Mouse (Mus musculus): Measurements from ENCODE around the gene Gnaq. TPM values are rescaled to one million over a fixed set of nuclear protein-coding genes. Genes with fewer than 3 reads are reported as not detected.

Gene Gnaq
- total and polyA plus RNA-seq, 3 experiments = 8.1 to 12.9 (median 8.2) TPM

DNA sequence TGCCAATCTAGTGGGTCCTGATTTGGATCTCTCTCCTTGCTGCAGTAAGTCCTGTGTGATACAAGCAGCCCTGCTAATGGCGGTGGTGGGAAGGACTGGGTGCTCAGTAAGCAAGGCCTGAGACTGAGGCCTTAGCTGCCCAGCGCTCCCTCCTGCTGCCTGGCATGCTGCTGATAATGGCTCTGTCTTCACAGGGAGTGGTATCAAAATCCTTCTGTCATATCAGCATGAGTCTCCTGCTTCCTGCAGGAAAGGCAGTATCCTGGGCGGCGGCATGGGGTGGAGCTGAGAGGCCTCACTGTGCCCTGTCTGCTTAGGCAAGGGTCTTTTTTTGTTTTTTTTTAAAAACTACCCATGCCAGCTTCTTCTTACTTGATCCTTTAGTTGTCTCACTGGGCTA, 9.2 kb downstream of the Gnaq start:
- TF ChIP-seq SIN3A (IDR thresholded peaks at IDR 0.05; ENCODE audit: low read length) = no peak
- no peak overlapping the region for H3K4me3 ChIP-seq (replicated peaks in 1 of 3; ENCODE audit: low read depth in 2 of 3, low read length in 2 of 3, poor library complexity in 1 of 3)
- no peak for DNase-seq (ENCODE audit: extremely low read depth)
- peaks cover 4 to 49% of the 10 kb centered on the region in 2 experiments; a peak in 3 of 4 replicates for H3K4me1 ChIP-seq (ENCODE audit: control insufficient read depth in 1 of 2, insufficient read depth in 2 of 2)
- H3K4me2 ChIP-seq (ENCODE audit: insufficient read depth, low read depth, poor library complexity, severe bottlenecking) = no peak overlapping the region
- peaks cover 0 to 26% of the 10 kb centered on the region in 2 experiments for H3K36me3 ChIP-seq (replicated peaks in 1 of 2; ENCODE audit: control insufficient read depth in 1 of 2, insufficient read depth in 1 of 2, low read length in 1 of 2)
- H3K27ac ChIP-seq (ENCODE audit: insufficient read depth, low read depth) = no peak overlapping the region
- no peak overlapping the region for H3K9ac ChIP-seq (ENCODE audit: insufficient read depth, low read depth)
- in situ Hi-C loops (cut with MboI; ENCODE audit: low pct_ligation_motif_present, low pct_unique_long_range_greater_than_20kb, low sequenced_read_pairs) = no loop called here
- H3K9me3 ChIP-seq (replicated peaks; ENCODE audit: low read length) = no peaks in the 10 kb centered on the region
- no peaks in the 10 kb centered on the region for H3K27me3 ChIP-seq (replicated peaks)
- H3K79me2 ChIP-seq (replicated peaks; ENCODE audit: control insufficient read depth, extremely low read depth, insufficient read depth, poor library complexity, severe bottlenecking) = peaks cover 8% of the 10 kb centered on the region; the same call in 1 of the 2 replicates
- dilution Hi-C loops (cut with MboI; ENCODE audit: extremely low pct_ligation_motif_present, extremely low pct_unique_long_range_greater_than_20kb, low sequenced_read_pairs) = no loop called here

DNA sequence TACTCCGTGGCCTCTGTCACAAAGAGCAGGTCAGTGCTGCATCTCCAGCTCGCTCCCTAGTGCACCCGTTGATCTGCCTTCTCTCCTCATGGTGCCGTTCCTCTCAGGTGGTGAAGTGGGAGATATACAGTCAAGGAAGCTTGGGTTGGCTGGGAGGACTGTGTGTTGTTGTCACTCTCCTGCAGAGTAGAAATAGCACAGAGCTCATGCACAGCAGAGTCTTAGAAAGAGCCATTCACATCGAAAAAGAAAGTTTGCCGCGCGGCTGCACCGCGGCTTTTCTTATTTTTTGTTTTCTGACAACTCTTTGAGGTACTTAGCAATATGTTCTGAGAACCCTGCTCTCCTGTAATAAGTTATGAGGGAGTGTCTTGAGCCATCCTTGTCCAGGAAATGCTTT, 10.4 kb downstream of the Gnaq start:
- dilution Hi-C loops (cut with MboI; ENCODE audit: extremely low pct_ligation_motif_present, extremely low pct_unique_long_range_greater_than_20kb, low sequenced_read_pairs) = no loop called here
- no peak for DNase-seq (ENCODE audit: extremely low read depth)

DNA sequence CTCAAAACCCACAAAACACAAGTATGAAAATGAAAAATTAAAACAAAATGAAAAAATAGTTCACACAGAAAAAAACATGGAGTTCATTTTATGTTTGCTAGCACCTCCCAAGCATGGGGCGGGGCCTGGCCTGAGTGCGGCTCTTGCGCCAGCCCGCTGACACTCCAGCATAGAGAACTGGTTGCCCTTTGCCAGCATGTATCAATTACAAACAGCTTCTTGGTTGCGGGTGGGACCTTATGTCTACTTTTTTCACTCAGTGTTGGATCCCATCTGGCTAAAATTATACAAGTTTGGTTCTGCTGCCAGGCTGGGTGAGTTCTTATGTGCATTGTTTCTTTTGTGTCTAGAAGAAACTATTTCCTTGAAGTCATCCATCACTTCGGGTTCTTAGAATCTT, 14.8 kb downstream of the Gnaq start:
- Histone ChIP-seq H3K4me1 (ENCODE audit: control insufficient read depth in 1 of 2, insufficient read depth in 2 of 2) (peaks cover 3 to 34% of the 10 kb centered on the region in 2 experiments; a peak in 2 of 4 replicates), H3K36me3 (replicated peaks in 1 of 2; ENCODE audit: control insufficient read depth in 1 of 2, insufficient read depth in 1 of 2, low read length in 1 of 2) (peaks cover 0 to 18% of the 10 kb centered on the region in 2 experiments), H3K27me3 (replicated peaks) (no peaks in the 10 kb centered on the region), H3K4me2 (ENCODE audit: insufficient read depth, low read depth, poor library complexity, severe bottlenecking) (no peak overlapping the region), H3K4me3 (replicated peaks in 1 of 3; ENCODE audit: low read depth in 2 of 3, low read length in 2 of 3, poor library complexity in 1 of 3) (no peak overlapping the region), H3K27ac (ENCODE audit: insufficient read depth, low read depth) (no peak overlapping the region), H3K9ac (ENCODE audit: insufficient read depth, low read depth) (no peak overlapping the region), H3K79me2 (replicated peaks; ENCODE audit: control insufficient read depth, extremely low read depth, insufficient read depth, poor library complexity, severe bottlenecking) (peaks cover 6% of the 10 kb centered on the region), H3K9me3 (replicated peaks; ENCODE audit: low read length) (no peaks in the 10 kb centered on the region)
- no peak for DNase-seq (ENCODE audit: extremely low read depth)
- in situ Hi-C loops (cut with MboI; ENCODE audit: low pct_ligation_motif_present, low pct_unique_long_range_greater_than_20kb, low sequenced_read_pairs) = no loop called here
- dilution Hi-C loops (cut with MboI; ENCODE audit: extremely low pct_ligation_motif_present, extremely low pct_unique_long_range_greater_than_20kb, low sequenced_read_pairs) = no loop called here
- TF ChIP-seq RCOR1 (conservative IDR thresholded peaks at IDR 0.05; ENCODE audit: low read depth, low read length) = no peak
- TF ChIP-seq RAD21 (IDR thresholded peaks at IDR 0.05; ENCODE audit: low read depth, low read length) = no peak
- no peak for TF ChIP-seq POLR2AphosphoS2 (IDR thresholded peaks at IDR 0.05; ENCODE audit: low read depth, low read length)
- no peak for TF ChIP-seq CTCF (conservative IDR thresholded peaks at IDR 0.05 in 1 of 2, IDR thresholded peaks at IDR 0.05 in 1 of 2; ENCODE audit: low read depth in 2 of 2, low read length in 2 of 2)
- no peak for TF ChIP-seq NELFE (IDR thresholded peaks at IDR 0.05; ENCODE audit: low read depth, low read length)
- TF ChIP-seq E2F4 (IDR thresholded peaks at IDR 0.05; ENCODE audit: insufficient replicate concordance, low read depth, low read length) = no peak
- TF ChIP-seq NRF1 (IDR thresholded peaks at IDR 0.05; ENCODE audit: low read depth, low read length) = no peak
- TF ChIP-seq USF1 (IDR thresholded peaks at IDR 0.05; ENCODE audit: low read depth, low read length) = no peak
- TF ChIP-seq ZC3H11A (IDR thresholded peaks at IDR 0.05; ENCODE audit: low read depth, low read length) = no peak
- TF ChIP-seq ZKSCAN1 (IDR thresholded peaks at IDR 0.05; ENCODE audit: borderline replicate concordance, low read depth, low read length) = no peak
- TF ChIP-seq ETS1 (conservative IDR thresholded peaks at IDR 0.05; ENCODE audit: low read depth, low read length) = no peak
- no peak for TF ChIP-seq ZMIZ1 (IDR thresholded peaks at IDR 0.05; ENCODE audit: low read depth, low read length)
- no peak for TF ChIP-seq HCFC1 (IDR thresholded peaks at IDR 0.05; ENCODE audit: low read depth, low read length)
- no peak for TF ChIP-seq EP300 (IDR thresholded peaks at IDR 0.05; ENCODE audit: low read length)
- TF ChIP-seq BHLHE40 (IDR thresholded peaks at IDR 0.05; ENCODE audit: low read depth, low read length) = no peak
- no peak for TF ChIP-seq JUND (conservative IDR thresholded peaks at IDR 0.05; ENCODE audit: low read depth, low read length)
- TF ChIP-seq UBTF (IDR thresholded peaks at IDR 0.05; ENCODE audit: low read depth, low read length) = no peak
- TF ChIP-seq SMC3 (IDR thresholded peaks at IDR 0.05; ENCODE audit: low read depth, low read length) = no peak
- no peak for TF ChIP-seq MYC (IDR thresholded peaks at IDR 0.05; ENCODE audit: low read depth, low read length)

More for the DNA sequence above, 10.4 kb downstream of the Gnaq start:
- H3K79me2 ChIP-seq (replicated peaks; ENCODE audit: control insufficient read depth, extremely low read depth, insufficient read depth, poor library complexity, severe bottlenecking) = peaks cover 10% of the 10 kb centered on the region
- TF ChIP-seq GABPA (IDR thresholded peaks at IDR 0.05; ENCODE audit: insufficient replicate concordance, low read depth, low read length) (no peak), ZKSCAN1 (IDR thresholded peaks at IDR 0.05; ENCODE audit: borderline replicate concordance, low read depth, low read length) (no peak), RAD21 (IDR thresholded peaks at IDR 0.05; ENCODE audit: low read depth, low read length) (no peak), ZNF384 (IDR thresholded peaks at IDR 0.05; ENCODE audit: low read depth, low read length) (no peak), NRF1 (IDR thresholded peaks at IDR 0.05; ENCODE audit: low read depth, low read length) (no peak), RCOR1 (conservative IDR thresholded peaks at IDR 0.05; ENCODE audit: low read depth, low read length) (no peak), POLR2A (IDR thresholded peaks at IDR 0.05; ENCODE audit: low read depth, low read length) (no peak), TCF12 (IDR thresholded peaks at IDR 0.05; ENCODE audit: low read depth, low read length) (no peak), CTCF (conservative IDR thresholded peaks at IDR 0.05 in 1 of 2, IDR thresholded peaks at IDR 0.05 in 1 of 2; ENCODE audit: low read depth in 2 of 2, low read length in 2 of 2) (no peak), E2F4 (IDR thresholded peaks at IDR 0.05; ENCODE audit: insufficient replicate concordance, low read depth, low read length) (no peak), SMC3 (IDR thresholded peaks at IDR 0.05; ENCODE audit: low read depth, low read length) (no peak), JUN (IDR thresholded peaks at IDR 0.05; ENCODE audit: insufficient read depth, low read depth, low read length) (no peak), USF1 (IDR thresholded peaks at IDR 0.05; ENCODE audit: low read depth, low read length) (no peak), ZMIZ1 (IDR thresholded peaks at IDR 0.05; ENCODE audit: low read depth, low read length) (no peak), KAT2A (IDR thresholded peaks at IDR 0.05; ENCODE audit: insufficient replicate concordance, low read length) (no peak), HCFC1 (IDR thresholded peaks at IDR 0.05; ENCODE audit: low read depth, low read length) (no peak), ELF1 (IDR thresholded peaks at IDR 0.05; ENCODE audit: low read depth, low read length) (no peak), USF2 (conservative IDR thresholded peaks at IDR 0.05; ENCODE audit: low read depth, low read length) (no peak), MAFK (IDR thresholded peaks at IDR 0.05; ENCODE audit: insufficient replicate concordance, low read length) (no peak)
- H3K4me2 ChIP-seq (ENCODE audit: insufficient read depth, low read depth, poor library complexity, severe bottlenecking) = no peak overlapping the region
- no peaks in the 10 kb centered on the region for H3K9me3 ChIP-seq (replicated peaks; ENCODE audit: low read length)
- no peak overlapping the region for H3K9ac ChIP-seq (ENCODE audit: insufficient read depth, low read depth)
- H3K4me1 ChIP-seq (ENCODE audit: control insufficient read depth in 1 of 2, insufficient read depth in 2 of 2) = peaks cover 4 to 50% of the 10 kb centered on the region in 2 experiments; a peak in 3 of 4 replicates
- H3K4me3 ChIP-seq (replicated peaks in 1 of 3; ENCODE audit: low read depth in 2 of 3, low read length in 2 of 3, poor library complexity in 1 of 3) = no peak overlapping the region
- H3K27ac ChIP-seq (ENCODE audit: insufficient read depth, low read depth) = no peak overlapping the region
- no peaks in the 10 kb centered on the region for H3K27me3 ChIP-seq (replicated peaks)
- in situ Hi-C loops (cut with MboI; ENCODE audit: low pct_ligation_motif_present, low pct_unique_long_range_greater_than_20kb, low sequenced_read_pairs) = no loop called here
- peaks cover 0 to 26% of the 10 kb centered on the region in 2 experiments for H3K36me3 ChIP-seq (replicated peaks in 1 of 2; ENCODE audit: control insufficient read depth in 1 of 2, insufficient read depth in 1 of 2, low read length in 1 of 2)

Measured in CH12.LX (cell line).